Mouse (Mus musculus): ENCODE measurements around the gene Rpp25l. TPM values are rescaled to one million over a fixed set of nuclear protein-coding genes. Genes with fewer than 3 reads are reported as not detected.
"Not testable (repeated sequence)": the region's sequence is repeated elsewhere in the genome, so short reads cannot be mapped to it uniquely, and the experiment has no call there.

Rpp25l gene
- polyA plus RNA-seq, 1 experiment from 2014 or later, result 68.7 TPM

GRCm38 (mm10) chr4:41708192-41708745, 5.1 kb downstream of the Rpp25l start:
- H3K4me1 ChIP-seq (ENCODE audit: control insufficient read depth, insufficient read depth, low read length), result peaks cover 30% of the 10 kb centered on the region
- H3K27ac ChIP-seq (replicated peaks; ENCODE audit: low read depth, low read length), result no peak overlapping the region
- peak; percentile 27; the same call in 1 of the 2 replicates for ATAC-seq (ENCODE audit: low read depth)
- H3K27me3 ChIP-seq (replicated peaks; ENCODE audit: control insufficient read depth, insufficient read depth, low read length), result 0 out of 2 replicates have a peak, but pooled peaks cover 6% of the 10 kb centered on the region
- H3K4me3 ChIP-seq (ENCODE audit: low read depth, low read length), result no peak overlapping the region
- no peak overlapping the region for H3K9ac ChIP-seq (ENCODE audit: low read depth, low read length)
- no peaks in the 10 kb centered on the region for H3K9me3 ChIP-seq (ENCODE audit: control insufficient read depth, low read length)
- H3K36me3 ChIP-seq (ENCODE audit: control insufficient read depth, insufficient read depth, low read length), result 0 out of 2 replicates have a peak, but pooled peaks cover 8% of the 10 kb centered on the region
- H3K4me2 ChIP-seq (ENCODE audit: low read depth, low read length), result no peak overlapping the region
- WGBS, result 33% methylated on average over 8 of the region's 8 CpGs
- peak; percentile 80 for DNase-seq (ENCODE audit: low spot score)

GRCm38 (mm10) chr4:41707011-41707535, 6.3 kb downstream of the Rpp25l start:
- DNase-seq (ENCODE audit: low spot score) (peak; percentile 87), ATAC-seq (ENCODE audit: low read depth) (peak; percentile 81)
- H3K4me2 ChIP-seq (ENCODE audit: low read depth, low read length), result peak overlapping the region; percentile 26
- H3K4me1 ChIP-seq (ENCODE audit: control insufficient read depth, insufficient read depth, low read length), result peaks cover 25% of the 10 kb centered on the region
- no peak overlapping the region for H3K4me3 ChIP-seq (ENCODE audit: low read depth, low read length)
- no peak overlapping the region for H3K27ac ChIP-seq (replicated peaks; ENCODE audit: low read depth, low read length)
- H3K36me3 ChIP-seq (ENCODE audit: control insufficient read depth, insufficient read depth, low read length), result 0 out of 2 replicates have a peak, but pooled peaks cover 8% of the 10 kb centered on the region
- no peaks in the 10 kb centered on the region for H3K9me3 ChIP-seq (ENCODE audit: control insufficient read depth, low read length)
- H3K27me3 ChIP-seq (replicated peaks; ENCODE audit: control insufficient read depth, insufficient read depth, low read length), result 0 out of 2 replicates have a peak, but pooled peaks cover 6% of the 10 kb centered on the region
- no peak overlapping the region for H3K9ac ChIP-seq (ENCODE audit: low read depth, low read length)
- 5% methylated on average over 13 of the region's 13 CpGs for WGBS

- Histone ChIP-seq H3K9me3 (ENCODE audit: control insufficient read depth, low read length) (no peaks in the 10 kb centered on the region), H3K27ac (replicated peaks; ENCODE audit: low read depth, low read length) (no peak overlapping the region), H3K9ac (ENCODE audit: low read depth, low read length) (no peak overlapping the region), H3K36me3 (ENCODE audit: control insufficient read depth, insufficient read depth, low read length) (0 out of 2 replicates have a peak, but pooled peaks cover 8% of the 10 kb centered on the region), H3K4me2 (ENCODE audit: low read depth, low read length) (no peak overlapping the region), H3K4me3 (ENCODE audit: low read depth, low read length) (no peak overlapping the region), H3K27me3 (replicated peaks; ENCODE audit: control insufficient read depth, insufficient read depth, low read length) (0 out of 2 replicates have a peak, but pooled peaks cover 6% of the 10 kb centered on the region), H3K4me1 (ENCODE audit: control insufficient read depth, insufficient read depth, low read length) (peaks cover 17% of the 10 kb centered on the region; the same call in 1 of the 2 replicates)
- ATAC-seq (ENCODE audit: low read depth) (no peak), DNase-seq (ENCODE audit: low spot score) (no peak)
- 55% methylated on average over 19 of the region's 19 CpGs for WGBS
Measured at GRCm38 (mm10) chr4:41705922-41706754, 7.2 kb downstream of the Rpp25l start.

GRCm38 (mm10) chr4:41704651-41705050, 8.7 kb downstream of the Rpp25l start:
- no peak for DNase-seq (ENCODE audit: low spot score)
- 3% methylated on average over 5 of the region's 5 CpGs for WGBS
- Histone ChIP-seq H3K4me3 (ENCODE audit: low read depth, low read length) (no peak overlapping the region), H3K27me3 (replicated peaks; ENCODE audit: control insufficient read depth, insufficient read depth, low read length) (0 out of 2 replicates have a peak, but pooled peaks cover 6% of the 10 kb centered on the region), H3K9ac (ENCODE audit: low read depth, low read length) (no peak overlapping the region), H3K4me1 (ENCODE audit: control insufficient read depth, insufficient read depth, low read length) (peaks cover 17% of the 10 kb centered on the region; the same call in 1 of the 2 replicates), H3K36me3 (ENCODE audit: control insufficient read depth, insufficient read depth, low read length) (no peaks in the 10 kb centered on the region), H3K4me2 (ENCODE audit: low read depth, low read length) (no peak overlapping the region), H3K9me3 (ENCODE audit: control insufficient read depth, low read length) (no peaks in the 10 kb centered on the region), H3K27ac (replicated peaks; ENCODE audit: low read depth, low read length) (no peak overlapping the region)
- ATAC-seq (ENCODE audit: low read depth), result no peak

- not testable (repeated sequence) for H3K36me3 ChIP-seq (ENCODE audit: control insufficient read depth, insufficient read depth, low read length); DNase-seq (ENCODE audit: low spot score); ATAC-seq (ENCODE audit: low read depth); H3K27ac ChIP-seq (replicated peaks; ENCODE audit: low read depth, low read length); H3K9me3 ChIP-seq (ENCODE audit: control insufficient read depth, low read length); H3K4me3 ChIP-seq (ENCODE audit: low read depth, low read length); H3K9ac ChIP-seq (ENCODE audit: low read depth, low read length); H3K4me2 ChIP-seq (ENCODE audit: low read depth, low read length); H3K27me3 ChIP-seq (replicated peaks; ENCODE audit: control insufficient read depth, insufficient read depth, low read length)
- WGBS, result 75% methylated on average over 2 of the region's 2 CpGs
- H3K4me1 ChIP-seq (ENCODE audit: control insufficient read depth, insufficient read depth, low read length), result peaks cover 14% of the 10 kb centered on the region; the same call in 1 of the 2 replicates
Measured at GRCm38 (mm10) chr4:41702226-41702625, 11.1 kb downstream of the Rpp25l start.

- H3K4me3 ChIP-seq (ENCODE audit: low read depth, low read length); H3K9ac ChIP-seq (ENCODE audit: low read depth, low read length); H3K27me3 ChIP-seq (replicated peaks; ENCODE audit: control insufficient read depth, insufficient read depth, low read length); DNase-seq (ENCODE audit: low spot score); H3K4me1 ChIP-seq (ENCODE audit: control insufficient read depth, insufficient read depth, low read length); H3K36me3 ChIP-seq (ENCODE audit: control insufficient read depth, insufficient read depth, low read length); ATAC-seq (ENCODE audit: low read depth); H3K4me2 ChIP-seq (ENCODE audit: low read depth, low read length); H3K9me3 ChIP-seq (ENCODE audit: control insufficient read depth, low read length); H3K27ac ChIP-seq (replicated peaks; ENCODE audit: low read depth, low read length): not testable (repeated sequence)
- WGBS, result 57% methylated on average over 1 of the region's 8 CpGs
Measured at GRCm38 (mm10) chr4:41700224-41700623, 13.1 kb downstream of the Rpp25l start.

GRCm38 (mm10) chr4:41699783-41700182, 13.6 kb downstream of the Rpp25l start, which contains the start of gene Il11ra1:
Il11ra1 (plus strand) TSS chr4:41699989.
- not testable (repeated sequence) for H3K9ac ChIP-seq (ENCODE audit: low read depth, low read length); H3K36me3 ChIP-seq (ENCODE audit: control insufficient read depth, insufficient read depth, low read length); DNase-seq (ENCODE audit: low spot score); H3K27ac ChIP-seq (replicated peaks; ENCODE audit: low read depth, low read length); H3K27me3 ChIP-seq (replicated peaks; ENCODE audit: control insufficient read depth, insufficient read depth, low read length); H3K9me3 ChIP-seq (ENCODE audit: control insufficient read depth, low read length); ATAC-seq (ENCODE audit: low read depth); H3K4me1 ChIP-seq (ENCODE audit: control insufficient read depth, insufficient read depth, low read length); H3K4me3 ChIP-seq (ENCODE audit: low read depth, low read length)
- 86% methylated on average over 7 of the region's 10 CpGs for WGBS
- H3K4me2 ChIP-seq (ENCODE audit: low read depth, low read length), result peak within 1 kb of the TSS; percentile 26

- WGBS, result 0% methylated on average over 9 of the region's 32 CpGs
- not testable (repeated sequence) for DNase-seq (ENCODE audit: low spot score); H3K36me3 ChIP-seq (ENCODE audit: control insufficient read depth, insufficient read depth, low read length); H3K27me3 ChIP-seq (replicated peaks; ENCODE audit: control insufficient read depth, insufficient read depth, low read length); H3K27ac ChIP-seq (replicated peaks; ENCODE audit: low read depth, low read length); H3K9me3 ChIP-seq (ENCODE audit: control insufficient read depth, low read length); H3K4me3 ChIP-seq (ENCODE audit: low read depth, low read length); ATAC-seq (ENCODE audit: low read depth); H3K9ac ChIP-seq (ENCODE audit: low read depth, low read length); H3K4me1 ChIP-seq (ENCODE audit: control insufficient read depth, insufficient read depth, low read length)
- H3K4me2 ChIP-seq (ENCODE audit: low read depth, low read length), result peak overlapping the region; percentile 26
Measured at GRCm38 (mm10) chr4:41698421-41699016, 14.8 kb downstream of the Rpp25l start.

Data from embryonic facial prominence, embryonic 14.5 days (tissue).